Mouse (Mus musculus): Measurements from ENCODE around the gene Tesk1. TPM values are rescaled to one million over a fixed set of nuclear protein-coding genes. Genes with fewer than 3 reads are reported as not detected.
"Not testable (repeated sequence)": the region's sequence is repeated elsewhere in the genome, so short reads cannot be mapped to it uniquely, and the experiment has no call there.

Gene Tesk1
- total and polyA plus RNA-seq, 3 experiments, result 1.9 to 6.0 (median 4.5) TPM

- DNase-seq (ENCODE audit: extremely low read depth), result peak; percentile 24
- H3K27me3 ChIP-seq (replicated peaks), result peaks cover 1% of the 10 kb centered on the region
- H3K4me1 ChIP-seq (ENCODE audit: control insufficient read depth in 1 of 2, insufficient read depth in 2 of 2), result peaks cover 10 to 36% of the 10 kb centered on the region in 2 experiments
- no peaks in the 10 kb centered on the region for H3K36me3 ChIP-seq (replicated peaks in 1 of 2; ENCODE audit: control insufficient read depth in 1 of 2, insufficient read depth in 1 of 2, low read length in 1 of 2)
- peaks cover 3% of the 10 kb centered on the region for H3K9me3 ChIP-seq (replicated peaks; ENCODE audit: low read length)
- H3K4me2 ChIP-seq (ENCODE audit: insufficient read depth, low read depth, poor library complexity, severe bottlenecking), result peak overlapping the region; percentile 32
- H3K4me3 ChIP-seq (replicated peaks in 1 of 3; ENCODE audit: low read depth in 2 of 3, low read length in 2 of 3, poor library complexity in 1 of 3), result peak overlapping the region in 1 of 3 experiments; percentile 58
- in situ Hi-C loops (cut with MboI; ENCODE audit: low pct_ligation_motif_present, low pct_unique_long_range_greater_than_20kb, low sequenced_read_pairs) (loop anchor here (5.0 kb wide), 1 partner anchor 40 kb away; the partner anchor contains the start of gene Tesk1), dilution Hi-C loops (cut with MboI; ENCODE audit: extremely low pct_ligation_motif_present, extremely low pct_unique_long_range_greater_than_20kb, low sequenced_read_pairs) (no loop called here)
- no peak for TF ChIP-seq ELF1 (IDR thresholded peaks at IDR 0.05; ENCODE audit: low read depth, low read length)
- TF ChIP-seq MAX (IDR thresholded peaks at IDR 0.05; ENCODE audit: low read length), result 0 out of 2 replicates have a peak, but pooled peaks have one; percentile 23
- H3K79me2 ChIP-seq (replicated peaks; ENCODE audit: control insufficient read depth, extremely low read depth, insufficient read depth, poor library complexity, severe bottlenecking), result no peaks in the 10 kb centered on the region
- no peak overlapping the region for H3K9ac ChIP-seq (ENCODE audit: insufficient read depth, low read depth)
- H3K27ac ChIP-seq (ENCODE audit: insufficient read depth, low read depth), result no peak overlapping the region
Observed at GRCm38 (mm10) chr4:43482591-43482990, 40.9 kb downstream of the Tesk1 start.

- Histone ChIP-seq H3K4me2 (ENCODE audit: insufficient read depth, low read depth, poor library complexity, severe bottlenecking) (peak within 1 kb of the TSS; percentile 32), H3K9ac (ENCODE audit: insufficient read depth, low read depth) (no peak within 1 kb of the TSS), H3K4me1 (ENCODE audit: control insufficient read depth in 1 of 2, insufficient read depth in 2 of 2) (peaks cover 10 to 36% of the 10 kb centered on the region in 2 experiments), H3K36me3 (replicated peaks in 1 of 2; ENCODE audit: control insufficient read depth in 1 of 2, insufficient read depth in 1 of 2, low read length in 1 of 2) (no peaks in the 10 kb centered on the region), H3K79me2 (replicated peaks; ENCODE audit: control insufficient read depth, extremely low read depth, insufficient read depth, poor library complexity, severe bottlenecking) (no peaks in the 10 kb centered on the region), H3K9me3 (replicated peaks; ENCODE audit: low read length) (peaks cover 3% of the 10 kb centered on the region), H3K27me3 (replicated peaks) (peaks cover 3% of the 10 kb centered on the region), H3K4me3 (replicated peaks in 1 of 3; ENCODE audit: low read depth in 2 of 3, low read length in 2 of 3, poor library complexity in 1 of 3) (peak within 1 kb of the TSS in 2 of 3 experiments; percentile 32 to 58), H3K27ac (ENCODE audit: insufficient read depth, low read depth) (no peak within 1 kb of the TSS)
- in situ Hi-C loops (cut with MboI; ENCODE audit: low pct_ligation_motif_present, low pct_unique_long_range_greater_than_20kb, low sequenced_read_pairs), result loop anchor here (5.0 kb wide), 1 partner anchor 41 kb away; the partner anchor contains the start of gene Tesk1
- dilution Hi-C loops (cut with MboI; ENCODE audit: extremely low pct_ligation_motif_present, extremely low pct_unique_long_range_greater_than_20kb, low sequenced_read_pairs), result no loop called here
- TF ChIP-seq BHLHE40 (IDR thresholded peaks at IDR 0.05; ENCODE audit: low read depth, low read length), result peak; percentile 82
- no peak for TF ChIP-seq MEF2A (IDR thresholded peaks at IDR 0.05; ENCODE audit: borderline replicate concordance, low read depth, low read length)
- no peak for TF ChIP-seq GABPA (IDR thresholded peaks at IDR 0.05; ENCODE audit: insufficient replicate concordance, low read depth, low read length)
- no peak for TF ChIP-seq NELFE (IDR thresholded peaks at IDR 0.05; ENCODE audit: low read depth, low read length)
- TF ChIP-seq IRF4 (IDR thresholded peaks at IDR 0.05; ENCODE audit: low read depth, low read length), result no peak
- peak; percentile 58 for TF ChIP-seq ETS1 (conservative IDR thresholded peaks at IDR 0.05; ENCODE audit: low read depth, low read length)
- peak; percentile 59 for DNase-seq (ENCODE audit: extremely low read depth)
Observed at GRCm38 (mm10) chr4:43483535-43484091, 41.9 kb downstream of the Tesk1 start, which contains the start of gene Sit1. TSS of gene Sit1 (minus strand) at chr4:43483734.

- H3K4me2 ChIP-seq (ENCODE audit: insufficient read depth, low read depth, poor library complexity, severe bottlenecking); H3K9me3 ChIP-seq (replicated peaks; ENCODE audit: low read length); H3K4me3 ChIP-seq (replicated peaks in 1 of 3; ENCODE audit: low read depth in 2 of 3, low read length in 2 of 3, poor library complexity in 1 of 3); H3K36me3 ChIP-seq (replicated peaks in 1 of 2; ENCODE audit: control insufficient read depth in 1 of 2, insufficient read depth in 1 of 2, low read length in 1 of 2); in situ Hi-C loops (cut with MboI; ENCODE audit: low pct_ligation_motif_present, low pct_unique_long_range_greater_than_20kb, low sequenced_read_pairs); dilution Hi-C loops (cut with MboI; ENCODE audit: extremely low pct_ligation_motif_present, extremely low pct_unique_long_range_greater_than_20kb, low sequenced_read_pairs); H3K27ac ChIP-seq (ENCODE audit: insufficient read depth, low read depth); H3K79me2 ChIP-seq (replicated peaks; ENCODE audit: control insufficient read depth, extremely low read depth, insufficient read depth, poor library complexity, severe bottlenecking); DNase-seq (ENCODE audit: extremely low read depth); H3K27me3 ChIP-seq (replicated peaks); H3K9ac ChIP-seq (ENCODE audit: insufficient read depth, low read depth): not testable (repeated sequence)
- TF ChIP-seq CTCF (conservative IDR thresholded peaks at IDR 0.05 in 1 of 2, IDR thresholded peaks at IDR 0.05 in 1 of 2; ENCODE audit: low read depth in 2 of 2, low read length in 2 of 2), result peak in 1 of 2 experiments; percentile 38; a peak in 2 of 4 replicates
- peaks cover 10 to 32% of the 10 kb centered on the region in 2 experiments for H3K4me1 ChIP-seq (ENCODE audit: control insufficient read depth in 1 of 2, insufficient read depth in 2 of 2)
Observed at GRCm38 (mm10) chr4:43485666-43486065, 43.9 kb downstream of the Tesk1 start.
